Mouse (Mus musculus) midbrain, embryonic 16.5 days (tissue): ENCODE results near the gene Sec31a. TPM values are rescaled to one million over a fixed set of nuclear protein-coding genes. Genes with fewer than 3 reads are reported as not detected.

Source experiments
- ATAC-seq: fragments of 200-750 bp; cut with Nextera tagmentation; 2 replicates; pipeline ENCODE4 v1.8.0; 2017; ENCODE audit warnings: moderate TSS enrichment
- H3K27ac ChIP-seq: fragments of 300-500 bp; sonication (generic); 2 replicates; pipeline ENCODE4 v1.5.1; 2014; ENCODE audit warnings: mild to moderate bottlenecking, low read length, mixed read lengths
- H3K27me3 ChIP-seq: fragments of 300-500 bp; sonication (generic); 2 replicates; pipeline ENCODE4 v1.6.1; 2014; ENCODE audit warnings: low read depth, low read length, mixed read lengths; ENCODE audit not compliant: control insufficient read depth, insufficient read depth
- H3K36me3 ChIP-seq: fragments of 300-500 bp; sonication (generic); 2 replicates; pipeline ENCODE4 v1.6.1; 2014; ENCODE audit warnings: mild to moderate bottlenecking, low read length, moderate library complexity, mixed read lengths; ENCODE audit not compliant: control insufficient read depth, insufficient read depth
- H3K4me1 ChIP-seq: fragments of 300-500 bp; sonication (generic); 2 replicates; pipeline ENCODE4 v1.6.1; 2014; ENCODE audit warnings: mild to moderate bottlenecking, low read length, mixed read lengths; ENCODE audit not compliant: control insufficient read depth, insufficient read depth
- H3K4me2 ChIP-seq: fragments of 300-500 bp; sonication (generic); 2 replicates; pipeline ENCODE4 v1.6.1; 2014; ENCODE audit warnings: mild to moderate bottlenecking, low read length, mixed read lengths
- H3K4me3 ChIP-seq: fragments of 300-500 bp; sonication (generic); 2 replicates; pipeline ENCODE4 v1.5.1; 2014; ENCODE audit warnings: low read depth, mild to moderate bottlenecking, low read length, moderate library complexity, mixed read lengths
- H3K9ac ChIP-seq: fragments of 300-500 bp; sonication (generic); 2 replicates; pipeline ENCODE4 v1.6.1; 2014; ENCODE audit warnings: low read depth, low read length, mixed read lengths
- H3K9me3 ChIP-seq: fragments of 300-500 bp; sonication (generic); replicated peaks from 2 replicates; pipeline ENCODE4 v1.6.1; 2014; ENCODE audit warnings: mild to moderate bottlenecking, low read length, mixed read lengths; ENCODE audit not compliant: control insufficient read depth, poor library complexity, severe bottlenecking
- WGBS: fragments of 180-500 bp; shearing (Covaris S2); extraction: QIAGEN DNeasy Blood & Tissue Kit; methylation state at CpG from one replicate; pipeline ENCODE4 v1.1.7; 2014; 5-methylcytosine and 5-hydroxymethylcytosine counted together
- polyA plus RNA-seq: library from polyadenylated mRNA; unstranded; fragments of >200 nt; fragmentation: Nextera tagmentation; extraction: Ambion mirVana; gene quantifications from 2 replicates; pipeline ENCODE4 v1.2.1, GENCODE M21; 2015

The Sec31a gene
- polyA plus RNA-seq = 91.0 and 92.6 TPM in 2 replicates

GRCm38 (mm10) chr5:100415761-100416590 lies at the start of gene Sec31a:
Gene Sec31a, minus strand, starts transcription at chr5:100416234.
- Histone ChIP-seq H3K9ac (peak within 1 kb of the TSS; percentile 90), H3K9me3 (no peaks in the 10 kb centered on the region), H3K4me3 (peak within 1 kb of the TSS; percentile 96), H3K36me3 (peaks cover 21% of the 10 kb centered on the region), H3K4me2 (peak within 1 kb of the TSS; percentile 77), H3K4me1 (peaks cover 21% of the 10 kb centered on the region), H3K27ac (peak within 1 kb of the TSS; percentile 89), H3K27me3 (no peaks in the 10 kb centered on the region)
- ATAC-seq = peak; percentile 98
- under 1% methylated on average over 82 of the region's 82 CpGs for WGBS

DNA sequence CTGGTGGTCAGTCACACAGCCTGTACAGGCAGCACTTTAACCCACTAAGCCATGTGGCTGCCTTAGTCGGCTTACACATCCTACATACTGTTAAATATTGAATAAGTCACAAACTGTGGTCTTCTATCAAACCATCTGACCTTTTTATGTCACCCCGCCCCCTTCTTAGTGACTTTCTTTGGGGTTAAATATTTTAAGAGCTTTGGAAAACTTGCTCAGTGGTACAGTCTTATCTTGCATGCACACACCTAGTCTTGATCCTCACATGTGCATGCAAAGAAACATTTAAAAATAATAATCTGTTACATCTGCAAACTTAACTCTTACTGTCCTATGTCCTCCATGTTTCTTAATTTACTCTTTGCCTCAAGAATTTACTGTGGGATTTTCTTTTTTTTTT lies 46.3 kb upstream of the Sec31a start:
- no peak for ATAC-seq
- Histone ChIP-seq H3K4me2 (no peak overlapping the region), H3K4me1 (no peaks in the 10 kb centered on the region), H3K27ac (no peak overlapping the region), H3K4me3 (no peak overlapping the region), H3K36me3 (peaks cover 14% of the 10 kb centered on the region), H3K9ac (no peak overlapping the region), H3K9me3 (no peaks in the 10 kb centered on the region), H3K27me3 (no peaks in the 10 kb centered on the region)
- 89% methylated on average over 2 of the region's 2 CpGs for WGBS

DNA sequence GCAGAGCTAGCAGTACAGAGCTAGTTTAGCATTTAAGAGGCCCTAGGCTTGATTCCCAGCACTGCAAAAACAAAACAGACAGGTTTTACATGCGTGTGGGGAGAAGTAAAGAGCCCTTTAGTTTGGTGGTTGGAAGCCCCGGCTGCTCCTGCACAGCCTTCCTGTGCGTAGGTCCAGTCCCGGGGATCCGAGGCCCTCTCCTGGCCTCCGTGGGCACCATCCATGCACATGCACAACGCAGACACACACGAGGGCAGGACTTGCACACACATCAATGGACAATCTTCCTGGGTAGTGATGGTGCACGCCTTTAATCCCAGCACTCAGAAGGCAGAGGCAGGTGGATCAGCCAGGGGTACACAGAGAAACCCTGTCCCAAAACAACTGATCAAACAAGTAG lies 45.5 kb upstream of the Sec31a start:
- Histone ChIP-seq H3K36me3 (peaks cover 14% of the 10 kb centered on the region), H3K9me3 (no peaks in the 10 kb centered on the region), H3K27ac (no peak overlapping the region), H3K4me3 (no peak overlapping the region), H3K27me3 (no peaks in the 10 kb centered on the region), H3K9ac (no peak overlapping the region), H3K4me2 (no peak overlapping the region), H3K4me1 (no peaks in the 10 kb centered on the region)
- no peak for ATAC-seq
- 92% methylated on average over 9 of the region's 9 CpGs for WGBS

DNA sequence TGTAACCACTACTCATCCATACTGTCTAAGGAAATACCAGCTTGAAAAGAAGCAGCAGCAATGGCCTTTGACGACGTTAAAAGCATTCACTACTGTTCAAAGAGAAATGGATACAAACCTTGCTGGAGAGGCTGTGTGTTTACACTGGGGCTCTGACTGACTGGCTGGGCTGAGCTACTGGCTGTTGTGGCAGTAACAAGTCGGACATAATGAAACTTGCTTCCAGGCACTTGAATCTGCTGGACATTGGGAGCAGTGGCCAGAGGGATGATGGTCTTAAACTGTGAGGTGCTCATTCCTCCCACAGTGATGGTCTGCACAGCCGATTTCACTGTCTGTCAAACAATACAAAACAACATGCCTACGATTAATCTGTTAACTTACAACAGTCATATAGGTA lies 43.4 kb upstream of the Sec31a start:
- H3K4me1 ChIP-seq = no peaks in the 10 kb centered on the region
- H3K9me3 ChIP-seq = no peaks in the 10 kb centered on the region
- H3K27me3 ChIP-seq = no peaks in the 10 kb centered on the region
- no peak overlapping the region for H3K4me2 ChIP-seq
- no peak overlapping the region for H3K27ac ChIP-seq
- no peak overlapping the region for H3K9ac ChIP-seq
- H3K36me3 ChIP-seq = peaks cover 14% of the 10 kb centered on the region
- WGBS = 96% methylated on average over 5 of the region's 5 CpGs
- ATAC-seq = no peak
- no peak overlapping the region for H3K4me3 ChIP-seq

DNA sequence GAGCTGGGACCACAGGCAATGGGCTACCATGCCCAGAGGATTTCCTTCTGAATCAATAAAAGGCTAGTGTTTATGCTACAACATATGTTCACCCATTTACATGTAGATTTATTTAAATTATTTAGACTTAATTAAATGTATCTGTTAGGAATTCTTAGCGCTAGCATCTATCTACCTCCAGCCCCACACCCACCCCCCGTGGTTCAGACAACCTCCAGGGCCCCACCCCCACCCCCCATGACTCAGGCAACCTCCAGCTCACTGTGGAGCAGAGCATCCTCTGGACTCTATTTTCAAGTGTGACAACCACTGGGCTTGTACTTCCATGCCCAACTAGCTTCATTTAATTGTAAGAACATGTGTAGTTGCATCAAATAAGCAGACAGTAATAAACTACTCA lies 35.8 kb upstream of the Sec31a start:
- H3K4me1 ChIP-seq = no peaks in the 10 kb centered on the region
- H3K36me3 ChIP-seq = peaks cover 10% of the 10 kb centered on the region; the same call in 1 of the 2 replicates
- no peak overlapping the region for H3K27ac ChIP-seq
- no peak overlapping the region for H3K4me2 ChIP-seq
- ATAC-seq = no peak
- no peaks in the 10 kb centered on the region for H3K9me3 ChIP-seq
- no peak overlapping the region for H3K4me3 ChIP-seq
- 67% methylated on average over 2 of the region's 2 CpGs for WGBS
- no peaks in the 10 kb centered on the region for H3K27me3 ChIP-seq
- no peak overlapping the region for H3K9ac ChIP-seq

- ATAC-seq = no peak
- 95% methylated on average over 14 of the region's 14 CpGs for WGBS
Observed at GRCm38 (mm10) chr5:100438796-100439195, 22.8 kb upstream of the Sec31a start.

GRCm38 (mm10) chr5:100437917-100438316 lies 21.9 kb upstream of the Sec31a start:
- Histone ChIP-seq H3K27ac (no peak overlapping the region), H3K4me2 (no peak overlapping the region), H3K9me3 (no peaks in the 10 kb centered on the region), H3K27me3 (no peaks in the 10 kb centered on the region), H3K36me3 (0 out of 2 replicates have a peak, but pooled peaks cover 2% of the 10 kb centered on the region), H3K9ac (no peak overlapping the region), H3K4me3 (no peak overlapping the region), H3K4me1 (no peaks in the 10 kb centered on the region)
- ATAC-seq = no peak
- WGBS = 94% methylated on average over 5 of the region's 5 CpGs

More at GRCm38 (mm10) chr5:100438796-100439195, 22.8 kb upstream of the Sec31a start:
- Histone ChIP-seq H3K9me3 (no peaks in the 10 kb centered on the region), H3K27me3 (no peaks in the 10 kb centered on the region), H3K36me3 (0 out of 2 replicates have a peak, but pooled peaks cover 2% of the 10 kb centered on the region), H3K4me2 (no peak overlapping the region), H3K27ac (no peak overlapping the region), H3K9ac (no peak overlapping the region), H3K4me1 (no peaks in the 10 kb centered on the region), H3K4me3 (no peak overlapping the region)

GRCm38 (mm10) chr5:100437086-100437485 lies 21.1 kb upstream of the Sec31a start:
- H3K27me3 ChIP-seq = no peaks in the 10 kb centered on the region
- H3K4me2 ChIP-seq = no peak overlapping the region
- H3K9ac ChIP-seq = no peak overlapping the region
- H3K9me3 ChIP-seq = no peaks in the 10 kb centered on the region
- H3K4me1 ChIP-seq = no peaks in the 10 kb centered on the region
- no peak overlapping the region for H3K27ac ChIP-seq
- 0 out of 2 replicates have a peak, but pooled peaks cover 2% of the 10 kb centered on the region for H3K36me3 ChIP-seq
- ATAC-seq = no peak
- 97% methylated on average over 4 of the region's 4 CpGs for WGBS
- no peak overlapping the region for H3K4me3 ChIP-seq

GRCm38 (mm10) chr5:100430966-100431365 lies 14.9 kb upstream of the Sec31a start:
- Histone ChIP-seq H3K4me3 (no peak overlapping the region), H3K27me3 (no peaks in the 10 kb centered on the region), H3K4me2 (no peak overlapping the region), H3K9me3 (no peaks in the 10 kb centered on the region), H3K4me1 (peaks cover 26% of the 10 kb centered on the region), H3K9ac (no peak overlapping the region), H3K36me3 (peaks cover 3% of the 10 kb centered on the region; the same call in 1 of the 2 replicates), H3K27ac (no peak overlapping the region)
- no peak for ATAC-seq
- 71% methylated on average over 2 of the region's 2 CpGs for WGBS
